Mouse (Mus musculus): ENCODE measurements at regions not wholly inside any gene's neighbourhood (a gene's known extent, or its start where the extent isn't known, plus 50 kb on each side); places are given as distances from the start of the nearest gene placed in this dataset.
"Not testable (repeated sequence)": the region's sequence is repeated elsewhere in the genome, so short reads cannot be mapped to it uniquely, and the experiment has no call there.

DNA sequence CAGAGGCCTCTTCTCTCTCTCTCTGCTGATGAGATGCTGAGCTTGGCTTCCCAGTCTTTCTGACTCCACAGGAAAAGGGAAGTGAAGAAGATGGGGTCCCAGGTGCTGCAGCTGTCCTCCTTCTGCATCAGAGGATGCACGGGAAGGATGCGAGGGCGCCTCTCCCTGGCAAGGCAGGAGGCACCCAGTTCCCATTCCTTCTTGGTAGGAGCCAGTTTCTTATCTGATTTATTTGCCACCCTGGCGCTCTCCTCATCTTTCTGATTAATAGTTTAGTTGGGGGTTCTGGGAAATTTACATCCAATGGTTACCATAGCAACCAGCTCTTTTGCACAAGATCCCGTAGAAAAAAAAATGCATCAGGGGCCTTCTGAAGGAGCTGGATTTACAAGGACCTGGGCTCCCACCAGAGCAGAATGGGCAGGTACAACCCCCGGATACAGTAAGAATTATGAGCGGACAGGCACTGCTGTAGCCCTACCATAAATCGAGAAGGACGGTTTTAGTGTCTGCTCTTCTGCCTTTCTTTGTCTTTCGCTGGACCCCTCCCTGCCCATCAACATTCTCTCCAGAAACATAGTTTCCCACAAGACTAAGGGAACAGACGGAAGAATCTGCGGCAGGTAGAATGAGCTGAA is 107.2 kb upstream of the Shb start:
- WGBS, result 73% methylated on average over 12 of the region's 12 CpGs
- Histone ChIP-seq H3K4me2 (ENCODE audit: low read depth, low read length) (no peak overlapping the region), H3K27me3 (ENCODE audit: control insufficient read depth, insufficient read depth, low read depth, low read length) (no peaks in the 10 kb centered on the region), H3K4me3 (ENCODE audit: low read length) (no peak overlapping the region), H3K27ac (ENCODE audit: low read length) (no peak overlapping the region), H3K36me3 (ENCODE audit: control insufficient read depth, insufficient read depth, low read length) (no peaks in the 10 kb centered on the region), H3K9ac (ENCODE audit: low read length) (no peak overlapping the region), H3K4me1 (replicated peaks; ENCODE audit: control insufficient read depth, insufficient read depth, low read length) (peaks cover 4% of the 10 kb centered on the region; the same call in 1 of the 2 replicates), H3K9me3 (ENCODE audit: control insufficient read depth, low read length) (no peaks in the 10 kb centered on the region)
- no peak for ATAC-seq (ENCODE audit: low read depth)

GRCm38 (mm10) chr4:45638411-45638810 is 106.1 kb upstream of the Shb start:
- Histone ChIP-seq H3K36me3 (ENCODE audit: control insufficient read depth, insufficient read depth, low read length) (no peaks in the 10 kb centered on the region), H3K9me3 (ENCODE audit: control insufficient read depth, low read length) (no peaks in the 10 kb centered on the region), H3K9ac (ENCODE audit: low read length) (no peak overlapping the region), H3K27ac (ENCODE audit: low read length) (no peak overlapping the region), H3K4me2 (ENCODE audit: low read depth, low read length) (no peak overlapping the region), H3K4me1 (replicated peaks; ENCODE audit: control insufficient read depth, insufficient read depth, low read length) (peaks cover 4% of the 10 kb centered on the region; the same call in 1 of the 2 replicates), H3K27me3 (ENCODE audit: control insufficient read depth, insufficient read depth, low read depth, low read length) (no peaks in the 10 kb centered on the region), H3K4me3 (ENCODE audit: low read length) (no peak overlapping the region)
- WGBS, result 67% methylated on average over 8 of the region's 8 CpGs
- ATAC-seq (ENCODE audit: low read depth), result no peak

DNA sequence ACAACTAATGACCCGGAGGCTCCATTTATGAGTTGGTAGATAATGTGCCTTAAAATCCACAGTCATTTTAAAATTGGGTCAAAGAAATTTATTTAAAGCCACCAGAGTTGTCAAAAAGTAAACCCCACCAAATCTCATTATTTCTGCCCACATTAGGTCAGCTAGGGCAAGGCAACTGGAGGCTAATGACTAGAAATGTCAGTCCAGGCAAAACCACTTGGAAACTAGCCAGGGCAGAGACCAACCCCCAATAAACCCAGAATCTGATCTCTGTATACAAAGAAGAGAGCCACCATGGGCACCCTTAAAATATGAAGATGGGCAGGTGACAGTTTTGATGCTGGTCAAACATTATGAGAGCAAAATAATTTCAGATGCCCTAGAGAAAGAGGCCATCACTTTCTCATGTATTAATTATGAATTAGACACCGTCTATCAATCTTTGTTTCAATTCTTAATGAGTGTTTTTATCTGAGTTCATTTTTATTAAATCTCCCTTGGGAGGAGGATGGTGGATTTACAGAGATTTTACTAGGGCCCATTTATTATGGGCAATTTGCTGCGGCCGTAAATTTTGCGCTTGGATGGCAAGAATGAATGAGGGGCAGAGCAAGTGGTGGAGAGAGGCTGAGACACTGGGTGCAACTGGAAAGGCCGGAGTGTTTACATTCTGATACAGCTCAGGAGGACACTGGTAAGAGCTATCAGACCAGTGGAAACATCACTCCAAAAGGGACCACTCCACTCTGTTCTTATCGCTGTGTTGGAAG is 99.2 kb upstream of the Shb start:
- Histone ChIP-seq H3K27ac (ENCODE audit: low read length) (no peak overlapping the region), H3K9ac (ENCODE audit: low read length) (no peak overlapping the region), H3K4me2 (ENCODE audit: low read depth, low read length) (no peak overlapping the region), H3K4me3 (ENCODE audit: low read length) (no peak overlapping the region), H3K9me3 (ENCODE audit: control insufficient read depth, low read length) (no peaks in the 10 kb centered on the region), H3K27me3 (ENCODE audit: control insufficient read depth, insufficient read depth, low read depth, low read length) (no peaks in the 10 kb centered on the region), H3K4me1 (replicated peaks; ENCODE audit: control insufficient read depth, insufficient read depth, low read length) (peaks cover 2% of the 10 kb centered on the region; the same call in 1 of the 2 replicates), H3K36me3 (ENCODE audit: control insufficient read depth, insufficient read depth, low read length) (no peaks in the 10 kb centered on the region)
- ATAC-seq (ENCODE audit: low read depth), result no peak
- whole genome bisulfite sequencing, result 77% methylated on average over 7 of the region's 7 CpGs

- H3K27ac ChIP-seq (ENCODE audit: low read length), result no peak overlapping the region
- H3K4me1 ChIP-seq (replicated peaks; ENCODE audit: control insufficient read depth, insufficient read depth, low read length), result peaks cover 1% of the 10 kb centered on the region; the same call in 1 of the 2 replicates
- H3K9ac ChIP-seq (ENCODE audit: low read length), result no peak overlapping the region
- ATAC-seq (ENCODE audit: low read depth), result no peak
- H3K4me2 ChIP-seq (ENCODE audit: low read depth, low read length), result no peak overlapping the region
- H3K4me3 ChIP-seq (ENCODE audit: low read length), result no peak overlapping the region
- 90% methylated on average over 7 of the region's 7 CpGs for WGBS
- H3K9me3 ChIP-seq (ENCODE audit: control insufficient read depth, low read length), result no peaks in the 10 kb centered on the region
- H3K27me3 ChIP-seq (ENCODE audit: control insufficient read depth, insufficient read depth, low read depth, low read length), result no peaks in the 10 kb centered on the region
- H3K36me3 ChIP-seq (ENCODE audit: control insufficient read depth, insufficient read depth, low read length), result no peaks in the 10 kb centered on the region
These were observed 93.4 kb upstream of the Shb start for GRCm38 (mm10) chr4:45625633-45626032.

DNA sequence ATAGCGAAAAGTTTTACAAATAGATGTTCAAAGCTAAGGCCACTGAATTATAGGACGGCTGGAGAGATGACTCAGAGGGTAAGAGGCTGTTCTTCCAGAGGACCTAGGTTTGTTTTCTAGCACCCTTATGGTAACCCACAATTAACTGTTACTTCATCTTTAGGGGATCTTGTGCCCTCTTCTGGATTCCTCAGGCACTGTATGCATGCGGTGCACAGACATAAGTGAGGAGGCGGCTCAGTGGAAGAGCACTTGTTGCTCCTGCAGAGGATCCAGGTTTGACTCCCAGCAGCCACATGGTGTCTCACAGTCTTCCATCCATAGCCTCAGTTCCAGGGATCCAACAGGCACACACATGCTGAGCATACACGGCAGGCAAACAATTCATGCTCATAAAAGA is 89.7 kb upstream of the Shb start:
- WGBS, result 88% methylated on average over 5 of the region's 5 CpGs
- H3K4me3 ChIP-seq (ENCODE audit: low read length), result no peak overlapping the region
- no peak for ATAC-seq (ENCODE audit: low read depth)
- H3K27me3 ChIP-seq (ENCODE audit: control insufficient read depth, insufficient read depth, low read depth, low read length), result no peaks in the 10 kb centered on the region
- no peak overlapping the region for H3K9ac ChIP-seq (ENCODE audit: low read length)
- H3K4me2 ChIP-seq (ENCODE audit: low read depth, low read length), result no peak overlapping the region
- no peaks in the 10 kb centered on the region for H3K36me3 ChIP-seq (ENCODE audit: control insufficient read depth, insufficient read depth, low read length)
- no peaks in the 10 kb centered on the region for H3K9me3 ChIP-seq (ENCODE audit: control insufficient read depth, low read length)
- H3K4me1 ChIP-seq (replicated peaks; ENCODE audit: control insufficient read depth, insufficient read depth, low read length), result no peaks in the 10 kb centered on the region
- H3K27ac ChIP-seq (ENCODE audit: low read length), result no peak overlapping the region

- Histone ChIP-seq H3K9ac (ENCODE audit: low read length) (no peak overlapping the region), H3K9me3 (ENCODE audit: control insufficient read depth, low read length) (no peaks in the 10 kb centered on the region), H3K4me3 (ENCODE audit: low read length) (no peak overlapping the region), H3K27me3 (ENCODE audit: control insufficient read depth, insufficient read depth, low read depth, low read length) (no peaks in the 10 kb centered on the region), H3K27ac (ENCODE audit: low read length) (no peak overlapping the region), H3K4me1 (replicated peaks; ENCODE audit: control insufficient read depth, insufficient read depth, low read length) (no peaks in the 10 kb centered on the region), H3K4me2 (ENCODE audit: low read depth, low read length) (no peak overlapping the region), H3K36me3 (ENCODE audit: control insufficient read depth, insufficient read depth, low read length) (no peaks in the 10 kb centered on the region)
- ATAC-seq (ENCODE audit: low read depth), result no peak
- 35% methylated on average over 3 of the region's 3 CpGs for WGBS
These were observed 84.9 kb upstream of the Shb start for GRCm38 (mm10) chr4:45617126-45617525.

DNA sequence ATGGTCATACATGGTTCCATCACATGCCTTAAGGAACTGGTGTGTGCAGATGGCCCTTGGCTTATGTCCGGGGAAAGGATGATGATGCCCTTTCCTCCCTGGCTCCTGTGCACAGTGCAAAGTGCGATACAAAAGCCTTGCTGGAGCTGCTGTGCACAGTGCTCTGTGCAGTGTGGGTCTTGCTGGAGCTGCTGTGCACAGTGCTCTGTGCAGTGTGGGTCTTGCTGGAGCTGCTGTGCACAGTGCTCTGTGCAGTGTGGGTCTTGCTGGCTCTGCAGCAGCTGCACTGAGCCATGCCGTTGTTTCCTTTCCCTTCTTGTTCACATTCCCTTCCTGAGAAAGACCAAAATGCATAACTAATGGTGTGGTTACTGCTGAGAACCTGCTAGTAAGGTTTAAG is 81.2 kb upstream of the Shb start:
- H3K9ac ChIP-seq (ENCODE audit: low read length); ATAC-seq (ENCODE audit: low read depth); H3K4me1 ChIP-seq (replicated peaks; ENCODE audit: control insufficient read depth, insufficient read depth, low read length); H3K36me3 ChIP-seq (ENCODE audit: control insufficient read depth, insufficient read depth, low read length); H3K4me2 ChIP-seq (ENCODE audit: low read depth, low read length); H3K4me3 ChIP-seq (ENCODE audit: low read length); H3K9me3 ChIP-seq (ENCODE audit: control insufficient read depth, low read length); H3K27ac ChIP-seq (ENCODE audit: low read length); H3K27me3 ChIP-seq (ENCODE audit: control insufficient read depth, insufficient read depth, low read depth, low read length): not testable (repeated sequence)
- WGBS, result 59% methylated on average over 3 of the region's 3 CpGs

- no peak overlapping the region for H3K4me3 ChIP-seq (ENCODE audit: low read length)
- no peaks in the 10 kb centered on the region for H3K27me3 ChIP-seq (ENCODE audit: control insufficient read depth, insufficient read depth, low read depth, low read length)
- no peak overlapping the region for H3K4me2 ChIP-seq (ENCODE audit: low read depth, low read length)
- no peak overlapping the region for H3K27ac ChIP-seq (ENCODE audit: low read length)
- WGBS, result 51% methylated on average over 5 of the region's 5 CpGs
- H3K9ac ChIP-seq (ENCODE audit: low read length), result no peak overlapping the region
- no peak for ATAC-seq (ENCODE audit: low read depth)
- no peaks in the 10 kb centered on the region for H3K4me1 ChIP-seq (replicated peaks; ENCODE audit: control insufficient read depth, insufficient read depth, low read length)
- H3K9me3 ChIP-seq (ENCODE audit: control insufficient read depth, low read length), result no peaks in the 10 kb centered on the region
- no peaks in the 10 kb centered on the region for H3K36me3 ChIP-seq (ENCODE audit: control insufficient read depth, insufficient read depth, low read length)
These were observed 79.9 kb upstream of the Shb start for GRCm38 (mm10) chr4:45612132-45612531.

DNA sequence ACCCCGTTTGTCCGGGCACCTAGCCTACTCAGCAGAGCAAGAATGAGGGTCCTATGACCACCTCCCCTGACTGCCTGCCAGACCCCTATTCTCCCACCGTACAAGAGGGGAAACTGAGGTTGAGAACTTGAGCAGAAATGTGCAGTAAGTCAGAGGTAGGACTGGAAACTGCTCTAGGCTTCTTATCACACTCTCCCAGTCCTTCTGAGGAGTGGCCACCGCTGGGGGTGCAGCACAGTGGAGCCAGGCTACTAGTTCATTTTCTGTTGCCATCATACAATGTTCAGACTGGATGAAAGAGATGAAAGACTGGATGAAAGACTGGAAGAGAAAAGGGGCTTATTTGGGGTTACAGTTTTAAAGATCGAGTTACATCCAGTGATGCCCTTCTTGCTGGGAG is 78.7 kb upstream of the Shb start:
- Histone ChIP-seq H3K9ac (ENCODE audit: low read length) (no peak overlapping the region), H3K9me3 (ENCODE audit: control insufficient read depth, low read length) (no peaks in the 10 kb centered on the region), H3K36me3 (ENCODE audit: control insufficient read depth, insufficient read depth, low read length) (no peaks in the 10 kb centered on the region), H3K27me3 (ENCODE audit: control insufficient read depth, insufficient read depth, low read depth, low read length) (no peaks in the 10 kb centered on the region), H3K4me3 (ENCODE audit: low read length) (no peak overlapping the region), H3K4me2 (ENCODE audit: low read depth, low read length) (no peak overlapping the region), H3K4me1 (replicated peaks; ENCODE audit: control insufficient read depth, insufficient read depth, low read length) (no peaks in the 10 kb centered on the region; the same call in 1 of the 2 replicates), H3K27ac (ENCODE audit: low read length) (no peak overlapping the region)
- ATAC-seq (ENCODE audit: low read depth), result no peak
- 75% methylated on average over 5 of the region's 5 CpGs for WGBS

All from lung, embryonic 16.5 days (tissue).